Mouse (Mus musculus) naive thymus-derived CD4-positive, alpha-beta T cell, adult 2 months (primary cell): ENCODE results near the gene Abcc4.
A peak's percentile ranks its signal among the peaks of the same experiment; 100 is the strongest.

Source experiments
- DNase-seq: peaks from one replicate; pipeline ENCODE4 v3.0.0-alpha.2; 2011; ENCODE audit warnings: low read depth

Abcc4 gene

DNA sequence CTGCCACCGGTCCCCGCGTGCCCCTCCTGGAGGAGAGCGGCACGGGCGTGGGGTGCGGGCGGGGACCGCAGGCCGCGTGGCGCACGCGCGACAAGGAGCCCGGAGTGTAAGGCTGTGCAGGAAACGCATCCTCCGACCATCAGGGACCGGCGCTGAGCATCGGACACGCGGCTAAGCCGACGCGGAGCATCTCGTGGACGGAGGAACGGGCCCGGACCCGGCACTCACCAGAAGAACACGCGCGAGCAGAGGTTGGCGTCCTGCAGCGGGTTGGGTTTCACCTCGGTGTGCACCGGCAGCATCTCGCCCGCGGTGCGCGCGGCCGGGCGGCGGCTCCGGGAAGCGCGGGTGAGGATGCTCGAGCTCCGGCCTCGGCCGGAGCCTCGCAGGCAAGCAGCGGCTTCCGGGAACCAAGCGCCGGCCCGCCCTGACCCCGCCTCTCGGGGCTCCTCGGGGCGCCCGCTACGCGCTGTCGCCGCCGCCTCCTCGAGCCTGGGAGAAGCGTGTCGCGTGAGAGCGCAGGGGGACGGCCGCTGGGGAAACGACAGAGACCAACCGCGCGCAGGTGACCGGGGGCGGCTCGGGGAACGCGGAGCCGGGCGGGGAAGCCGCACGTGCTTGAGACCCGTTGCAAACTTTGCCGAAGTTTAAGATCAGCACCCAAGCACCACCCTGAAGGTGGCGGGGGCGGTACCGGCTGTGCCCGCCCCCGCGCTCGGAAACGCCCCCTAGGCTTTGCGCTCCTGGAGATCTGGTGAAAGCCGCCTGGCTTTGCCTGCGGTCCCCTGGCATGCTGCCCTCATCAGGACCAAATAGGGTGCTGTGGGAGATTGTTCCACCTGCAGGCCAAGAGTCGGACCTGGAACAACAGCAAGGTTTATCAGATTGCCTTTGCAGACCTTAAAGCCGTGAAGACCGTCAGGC, at the start of gene Abcc4:
Gene Abcc4 (minus strand): TSS at position 412 of the 924 bp plus-strand sequence.
- peak; percentile 79 for DNase-seq

DNA sequence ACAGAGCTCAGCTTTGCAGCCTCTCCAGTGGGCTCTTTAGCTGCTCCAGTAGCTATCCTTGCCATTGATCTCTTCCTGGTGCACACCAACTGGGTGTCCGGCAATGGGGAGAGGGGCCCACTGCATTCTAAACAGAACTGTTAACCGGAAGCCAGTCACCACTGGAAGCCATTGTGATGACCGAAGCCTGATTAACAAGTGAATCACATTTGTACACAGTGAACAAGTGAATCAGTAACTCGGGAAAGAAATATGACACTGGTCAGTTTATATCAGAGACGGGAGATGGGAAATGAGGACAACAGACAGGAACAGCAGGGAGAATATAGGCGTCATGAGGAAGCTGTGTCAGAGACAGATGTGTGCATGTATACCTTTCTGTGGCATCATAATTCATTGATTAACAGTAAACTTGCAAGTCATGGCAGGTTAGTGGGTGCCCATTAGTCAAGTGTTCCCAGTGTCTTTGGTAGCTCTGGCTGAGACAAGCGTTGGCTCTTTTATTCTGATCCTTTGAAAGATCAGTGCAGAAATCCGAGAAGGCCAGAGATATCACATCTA, 45.3 kb upstream of the Abcc4 start:
- DNase-seq: no peak

GRCm38 (mm10) chr14:118750505-118751192, 44.6 kb upstream of the Abcc4 start:
- DNase-seq: no peak

GRCm38 (mm10) chr14:118749715-118750114, 43.7 kb upstream of the Abcc4 start:
- no peak for DNase-seq

GRCm38 (mm10) chr14:118749068-118749467, 43.0 kb upstream of the Abcc4 start:
- DNase-seq: no peak

DNA sequence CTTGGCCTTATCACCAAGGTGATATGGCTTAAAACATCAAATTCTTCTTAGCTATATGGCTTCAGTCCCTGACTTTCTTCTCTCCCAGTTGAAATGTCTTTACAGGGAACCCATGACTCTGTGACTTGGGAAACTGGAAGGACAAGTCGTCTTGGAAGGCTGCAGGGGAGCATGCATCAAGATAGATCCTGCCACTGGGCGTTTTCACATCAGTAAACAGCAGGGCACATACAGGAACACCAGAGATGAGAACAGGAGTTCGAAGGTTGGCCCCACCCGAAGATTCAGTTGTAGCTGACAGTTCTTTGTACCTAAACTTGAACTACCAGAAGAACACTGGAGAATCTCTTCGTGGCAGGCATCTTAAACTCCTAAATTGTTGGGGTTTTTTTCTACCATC, 36.8 kb upstream of the Abcc4 start:
- DNase-seq: no peak

DNA sequence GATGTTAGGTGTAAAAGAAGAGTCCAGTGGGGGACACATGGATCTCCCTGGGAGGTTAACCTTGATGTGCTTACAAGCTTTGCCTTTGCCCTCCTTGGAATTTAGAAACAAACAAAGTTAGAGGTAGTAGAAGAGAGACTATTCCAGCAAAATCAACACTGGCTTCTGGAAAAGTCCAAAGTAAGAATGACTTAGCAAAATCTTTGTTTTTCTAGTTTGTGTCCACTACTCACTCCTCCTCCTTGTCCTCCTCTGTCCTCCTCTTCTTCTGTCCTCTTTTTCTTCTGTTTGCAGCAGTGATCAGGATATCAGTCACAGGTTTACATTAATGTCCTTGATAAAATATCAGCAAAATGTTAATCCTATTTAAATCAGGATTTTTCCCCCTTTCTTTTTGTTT, 35.8 kb upstream of the Abcc4 start:
- DNase-seq: no peak

GRCm38 (mm10) chr14:118737251-118737888, 31.4 kb upstream of the Abcc4 start:
- no peak for DNase-seq

DNA sequence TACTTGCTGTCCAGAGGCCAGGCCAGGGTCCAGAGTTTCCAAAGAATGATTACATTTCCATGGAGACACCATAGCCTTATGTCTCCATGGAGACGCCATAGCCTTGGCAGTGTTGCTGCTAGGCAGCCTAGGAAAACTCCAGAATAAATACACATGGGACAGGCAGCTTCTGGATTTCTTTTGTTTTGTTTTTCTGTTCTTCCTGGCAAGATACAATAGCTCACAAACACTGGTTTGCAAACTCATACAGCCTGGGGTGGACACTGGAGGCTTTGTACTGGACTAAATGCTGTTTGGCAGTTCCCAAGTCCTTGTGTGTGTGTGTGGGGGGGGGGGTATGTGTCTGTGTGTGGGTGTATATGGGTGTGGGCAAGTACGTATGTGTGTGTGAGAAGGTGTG, 29.1 kb upstream of the Abcc4 start:
- no peak for DNase-seq

DNA sequence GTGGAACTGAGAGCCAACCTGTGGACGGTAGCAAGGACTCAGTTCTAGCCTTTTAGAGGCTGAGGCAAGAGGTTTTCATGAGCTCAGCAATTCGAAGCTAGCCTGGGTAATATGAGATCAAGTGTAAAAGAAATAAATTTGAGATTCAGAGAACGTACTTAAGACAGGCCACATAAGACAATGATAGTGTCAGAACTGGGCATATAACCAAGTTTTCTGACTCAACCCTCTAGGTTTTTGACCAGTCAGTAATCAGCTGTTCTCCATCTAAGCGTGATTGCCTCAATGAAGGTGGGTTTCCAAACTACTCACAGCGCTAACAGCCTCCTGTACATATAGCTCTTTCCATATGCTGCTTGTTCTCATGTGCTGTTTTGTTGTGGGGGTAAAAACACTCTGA, 27.1 kb upstream of the Abcc4 start:
- no peak for DNase-seq

DNA sequence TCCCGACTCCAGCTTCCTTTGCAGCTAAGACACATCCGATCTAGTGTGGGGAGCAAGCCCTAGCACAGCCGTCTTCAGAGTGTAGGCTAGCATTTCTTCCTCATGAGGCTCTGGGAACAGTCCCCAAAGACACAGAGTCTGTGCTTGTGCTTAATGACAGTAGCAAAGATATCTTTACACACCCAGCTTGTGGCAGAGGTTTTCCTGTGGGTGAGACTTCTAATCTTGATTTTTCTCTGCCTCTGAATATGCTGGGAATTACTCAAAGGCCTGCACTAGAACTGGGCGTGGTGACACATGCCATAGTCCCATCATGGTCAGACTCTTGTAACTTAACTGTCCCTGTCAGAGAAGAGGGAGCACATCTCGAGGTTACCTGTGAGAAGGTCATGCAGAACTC, 24.6 kb upstream of the Abcc4 start:
- DNase-seq: no peak

DNA sequence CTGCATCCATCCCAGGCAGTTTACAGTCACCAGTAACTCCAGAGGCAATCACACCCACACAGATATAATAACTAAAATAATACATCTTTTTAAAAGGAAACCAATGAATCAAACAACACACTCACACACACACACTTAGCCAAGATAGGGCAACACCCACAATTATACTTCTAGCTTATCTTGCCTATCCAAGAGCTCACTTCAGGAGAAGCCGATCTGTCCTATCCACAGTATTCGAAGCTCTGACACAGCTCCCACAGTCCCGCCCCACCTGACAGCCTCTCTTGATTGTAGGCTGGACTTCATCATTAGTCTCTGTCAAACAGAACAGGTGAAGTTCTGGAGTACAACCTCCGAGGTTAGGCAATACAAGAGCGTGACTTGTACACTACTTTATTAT, 19.4 kb upstream of the Abcc4 start:
- DNase-seq: no peak

GRCm38 (mm10) chr14:118723920-118724693, 18.1 kb upstream of the Abcc4 start:
- no peak for DNase-seq

DNA sequence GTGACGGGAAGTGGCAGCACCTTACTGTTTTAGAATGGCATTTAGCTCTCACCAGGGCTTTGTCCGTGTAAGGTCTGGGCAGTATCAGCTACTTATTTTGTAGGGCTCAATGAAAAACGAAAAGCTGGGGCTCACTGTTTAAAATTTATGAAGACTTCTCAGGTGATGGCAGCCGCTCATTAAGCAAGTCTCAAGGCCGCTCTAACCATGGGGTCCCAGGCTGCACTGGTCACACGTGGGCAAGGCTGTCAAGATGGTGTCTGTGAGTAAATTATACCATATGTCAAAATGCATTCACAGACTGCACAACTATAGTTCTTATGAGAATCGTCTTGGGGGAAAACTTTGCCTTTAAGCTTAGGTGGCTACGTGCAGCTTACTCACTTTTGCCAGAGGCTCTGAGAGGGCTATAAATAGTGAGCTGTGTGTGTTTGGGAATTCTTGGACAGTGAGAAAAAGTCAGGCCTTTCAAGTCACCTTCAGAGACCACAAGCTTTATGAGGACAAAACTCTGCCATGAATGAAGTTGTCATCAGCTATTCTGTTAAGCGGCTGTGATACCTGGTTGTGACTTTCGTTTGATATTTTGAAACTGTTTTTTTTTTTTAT, 13.7 kb upstream of the Abcc4 start:
- DNase-seq: no peak

GRCm38 (mm10) chr14:118718576-118718975, 12.6 kb upstream of the Abcc4 start:
- no peak for DNase-seq

DNA sequence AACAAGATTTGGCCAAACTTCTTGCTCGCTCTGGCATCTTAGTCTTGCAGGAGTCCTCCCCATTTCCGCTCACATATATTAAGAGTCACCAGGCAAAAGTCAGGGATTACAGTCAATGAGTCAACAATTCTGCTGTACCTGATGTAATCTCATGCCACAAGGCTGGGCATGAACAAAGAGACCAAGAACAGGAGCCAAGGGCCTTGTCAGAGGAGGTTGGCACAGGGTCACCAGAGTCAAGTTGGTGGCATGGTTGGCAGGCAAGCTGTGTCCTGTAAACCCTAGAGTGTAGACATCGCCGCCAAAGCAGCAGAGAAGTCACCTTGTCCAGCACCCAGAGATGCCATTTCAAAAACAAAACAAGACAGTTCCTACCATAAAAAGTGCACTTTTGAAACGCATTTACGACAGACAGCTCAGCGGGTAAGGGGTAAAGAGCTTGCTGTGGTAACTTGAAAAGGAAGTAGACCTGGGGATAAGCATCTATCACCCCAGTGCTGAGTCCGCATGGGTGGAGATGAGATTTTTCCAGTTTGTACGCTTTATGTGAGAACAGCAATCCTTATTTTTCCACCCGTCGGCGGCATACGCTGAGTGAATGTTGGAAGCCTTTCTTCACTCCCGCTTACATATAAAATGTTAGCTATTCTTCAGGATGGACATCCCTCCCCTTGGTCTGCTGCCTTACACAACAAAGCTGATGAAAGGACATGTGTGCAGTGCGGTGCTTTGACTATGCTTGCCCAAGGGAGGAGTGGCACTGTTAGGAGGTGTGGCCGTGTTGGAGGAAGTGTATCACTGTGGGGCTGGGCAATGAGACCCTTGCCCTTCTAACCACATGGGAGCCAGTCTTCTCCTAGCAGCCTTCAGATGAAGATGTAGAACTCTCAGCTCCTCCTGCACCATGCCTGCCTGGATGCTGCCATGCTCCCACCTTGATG, 10.6 kb upstream of the Abcc4 start:
- no peak for DNase-seq

DNA sequence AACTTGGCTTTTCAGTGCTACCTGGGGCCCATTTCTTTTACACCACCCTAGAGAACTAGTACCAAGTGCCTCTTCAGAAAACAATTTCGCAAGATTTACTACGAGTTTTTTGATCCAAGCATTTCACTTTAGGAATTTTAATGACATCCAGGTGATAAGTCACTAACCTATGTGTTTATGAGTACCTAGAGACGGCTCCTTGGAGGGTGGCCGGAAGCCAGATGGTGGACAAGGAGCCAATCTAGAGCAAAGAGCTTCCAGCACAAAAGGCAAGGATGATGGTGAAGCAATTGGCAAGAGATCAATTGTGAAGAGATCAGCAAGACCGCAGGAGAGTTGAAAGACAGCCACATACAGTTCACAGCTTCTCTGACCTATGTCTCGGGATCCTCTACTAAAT, 8.7 kb upstream of the Abcc4 start:
- no peak for DNase-seq

DNA sequence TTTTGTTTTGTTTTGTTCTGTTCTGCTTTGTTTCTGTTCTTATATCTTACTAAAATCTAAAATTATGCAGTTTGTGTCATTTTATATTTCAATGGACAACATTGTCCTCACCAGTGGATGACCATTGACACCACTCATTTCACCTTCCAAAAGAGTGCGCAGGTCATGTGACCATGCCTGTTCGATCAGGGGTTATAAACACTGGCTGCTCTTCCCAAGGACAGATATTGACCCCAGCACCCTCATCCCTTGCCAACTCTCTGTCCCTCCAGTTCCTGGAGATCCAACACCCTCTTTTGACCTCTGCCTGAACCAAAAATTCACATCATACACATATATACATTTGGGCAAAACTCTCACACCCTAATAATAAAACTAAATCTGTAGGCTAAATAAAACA, 8.3 kb upstream of the Abcc4 start:
- DNase-seq: no peak

DNA sequence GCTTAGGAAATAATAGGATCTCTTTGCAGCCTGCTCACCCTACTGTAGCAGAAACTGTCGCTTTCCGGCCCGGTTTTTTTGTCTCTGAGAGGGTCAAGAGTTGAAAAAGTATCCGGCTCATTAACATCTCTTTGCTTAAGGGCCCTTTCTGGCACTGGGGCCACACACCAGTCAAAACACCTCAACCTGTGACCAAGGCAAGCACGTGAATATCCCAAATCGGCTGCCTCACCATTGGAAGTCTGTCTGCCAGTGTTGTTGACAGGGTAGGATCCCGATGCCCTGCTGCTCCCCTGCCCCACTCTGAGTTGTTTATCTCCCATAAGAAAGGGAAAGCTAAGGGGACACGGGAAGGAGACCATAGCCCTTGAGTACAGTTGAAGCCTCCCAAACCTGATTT, 7.8 kb upstream of the Abcc4 start:
- DNase-seq: no peak

- DNase-seq: no peak
Observed at GRCm38 (mm10) chr14:118713408-118713807, 7.4 kb upstream of the Abcc4 start.
